Mouse (Mus musculus) embryonic facial prominence, embryonic 13.5 days (tissue): ENCODE results near the gene Vmn1r73. TPM values are rescaled to one million over a fixed set of nuclear protein-coding genes. Genes with fewer than 3 reads are reported as not detected.

Experiments used
- ATAC-seq: fragments of 200-750 bp; cut with Nextera tagmentation; 2 replicates; pipeline ENCODE4 v1.8.0; 2017; ENCODE audit warnings: low read depth; ENCODE audit not compliant: insufficient number of reproducible peaks, insufficient read depth, low FRiP score, low TSS enrichment
- H3K27ac ChIP-seq: fragments of 300-500 bp; sonication (generic); 2 replicates; pipeline ENCODE4 v1.5.1; 2015; ENCODE audit warnings: moderate library complexity, mild to moderate bottlenecking, inconsistent platforms
- H3K27me3 ChIP-seq: fragments of 300-500 bp; sonication (generic); 2 replicates; pipeline ENCODE4 v1.6.1; 2015; ENCODE audit warnings: mild to moderate bottlenecking, inconsistent platforms
- H3K36me3 ChIP-seq: fragments of 300-500 bp; sonication (generic); 2 replicates; pipeline ENCODE4 v1.6.1; 2015; ENCODE audit warnings: mild to moderate bottlenecking, inconsistent platforms
- H3K4me1 ChIP-seq: fragments of 300-500 bp; sonication (generic); 2 replicates; pipeline ENCODE4 v1.6.1; 2015; ENCODE audit warnings: inconsistent platforms
- H3K4me2 ChIP-seq: fragments of 300-500 bp; sonication (generic); 2 replicates; pipeline ENCODE4 v1.6.1; 2015; ENCODE audit warnings: moderate library complexity, mild to moderate bottlenecking, inconsistent platforms
- H3K4me3 ChIP-seq: fragments of 300-500 bp; sonication (generic); 2 replicates; pipeline ENCODE4 v1.5.1; 2015; ENCODE audit warnings: mild to moderate bottlenecking, inconsistent platforms
- H3K9ac ChIP-seq: fragments of 300-500 bp; sonication (generic); 2 replicates; pipeline ENCODE4 v1.6.1; 2015; ENCODE audit warnings: mild to moderate bottlenecking, inconsistent platforms
- H3K9me3 ChIP-seq: fragments of 300-500 bp; sonication (generic); 2 replicates; pipeline ENCODE4 v1.6.1; 2016; ENCODE audit warnings: inconsistent platforms
- WGBS: fragments of 180-500 bp; shearing (Covaris S2); methylation state at CpG from one replicate; pipeline ENCODE4 v1.1.7; 2015; ENCODE audit warnings: mixed read lengths; 5-methylcytosine and 5-hydroxymethylcytosine counted together
- polyA plus RNA-seq: library from polyadenylated mRNA; unstranded; fragments of >200 nt; fragmentation: Nextera tagmentation; extraction: Ambion mirVana; gene quantifications from 2 replicates; pipeline ENCODE4 v1.2.1, GENCODE M21; 2015

Gene Vmn1r73
- not detected in 2 replicates for polyA plus RNA-seq

DNA sequence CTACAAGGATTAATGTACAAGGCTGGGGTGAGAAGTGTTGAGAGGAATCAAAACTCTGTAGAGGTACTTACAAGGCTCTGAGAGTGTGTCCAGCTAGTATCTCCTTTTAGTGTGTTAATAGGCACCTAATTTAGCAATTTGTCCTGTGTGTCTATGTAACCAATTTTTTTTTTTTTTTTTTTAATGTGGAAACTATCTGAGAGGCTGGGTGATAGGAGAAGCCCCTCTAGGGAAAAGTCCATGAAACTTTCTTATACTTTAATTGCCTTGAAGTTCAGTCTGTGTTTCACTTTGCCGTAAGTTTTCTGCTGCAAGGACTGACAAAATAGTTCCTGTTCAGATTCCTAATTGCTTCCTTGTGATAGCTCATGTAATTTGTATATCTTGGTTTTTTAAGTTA is at the start of gene Vmn1r73:
Gene Vmn1r73, plus strand, starts transcription at position 301 of the 400 bp plus-strand sequence.
- Histone ChIP-seq H3K4me3 (no peak within 1 kb of the TSS), H3K36me3 (no peaks in the 10 kb centered on the region), H3K27me3 (no peaks in the 10 kb centered on the region), H3K27ac (no peak within 1 kb of the TSS), H3K9ac (no peak within 1 kb of the TSS), H3K9me3 (peaks cover 19% of the 10 kb centered on the region), H3K4me1 (no peaks in the 10 kb centered on the region), H3K4me2 (no peak within 1 kb of the TSS)
- WGBS, result 96% methylated on average over 1 of the region's 1 CpGs
- ATAC-seq, result no peak

Other genes with a start within 250 kb of the Vmn1r73 start
- not detected in 2 replicates for gene Zscan4-ps2, start 216.0 kb upstream of the Vmn1r73 start, polyA plus RNA-seq
- gene Zscan4-ps3, start 121.0 kb upstream of the Vmn1r73 start, polyA plus RNA-seq, result not detected in 2 replicates
- not detected in 2 replicates for gene Vmn1r72, start 50.1 kb upstream of the Vmn1r73 start, polyA plus RNA-seq
- not detected in 2 replicates for gene Vmn1r74, start 103.7 kb downstream of the Vmn1r73 start, polyA plus RNA-seq
- not detected in 2 replicates for gene Vmn1r75, start 144.4 kb downstream of the Vmn1r73 start, polyA plus RNA-seq
- not detected in 2 replicates for gene Vmn1r76, start 207.9 kb downstream of the Vmn1r73 start, polyA plus RNA-seq